Mouse (Mus musculus) olfactory bulb, adult 2 months (tissue): Measurements from ENCODE around the gene Ecm1.

Experiments used
- CTCF ChIP-seq: fragments of 200-500 bp; IDR thresholded peaks from 2 replicates; pipeline ENCODE4 v1.5.1; 2012; ENCODE audit warnings: low read depth, mild to moderate bottlenecking, low read length, moderate library complexity; ENCODE audit not compliant: insufficient read depth
- POLR2A ChIP-seq: fragments of 200-500 bp; IDR thresholded peaks from 2 replicates; pipeline ENCODE4 v1.6.1; 2012; ENCODE audit warnings: mild to moderate bottlenecking, low read depth, low read length, moderate library complexity; ENCODE audit not compliant: insufficient read depth

DNA sequence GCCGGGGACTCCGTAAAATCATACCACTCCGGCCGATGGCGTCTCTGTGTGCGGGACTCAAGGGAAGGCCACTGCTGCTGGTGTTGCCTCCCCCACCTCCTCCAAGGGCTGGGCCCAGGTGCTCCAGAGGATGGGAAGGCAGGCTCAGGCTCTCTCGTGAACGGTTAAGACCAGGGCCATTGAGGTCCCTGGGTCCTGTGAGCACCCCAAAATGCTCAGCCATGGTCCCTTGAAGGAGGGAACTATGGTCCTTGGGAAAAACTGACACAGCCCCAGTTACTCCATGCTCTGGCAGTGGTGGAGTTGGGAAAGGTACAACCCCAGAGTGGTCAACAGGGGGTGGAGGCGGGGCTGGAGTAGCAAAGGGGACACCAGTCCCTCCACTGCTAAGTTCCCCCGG is 24.4 kb upstream of the Ecm1 start:
- TF ChIP-seq POLR2A (no peak), CTCF (no peak)
